Mouse (Mus musculus) bone marrow macrophage, adult 2 months (primary cell): ENCODE data around the gene Grb2. TPM values are rescaled to one million over a fixed set of nuclear protein-coding genes. Genes with fewer than 3 reads are reported as not detected.

Experiments used
- H3K27ac ChIP-seq: 2 replicates; pipeline ENCODE4 v1.5.1; 2012; ENCODE audit warnings: low read depth, low read length; ENCODE audit not compliant: insufficient read depth
- H3K4me1 ChIP-seq: 2 replicates; pipeline ENCODE4 v1.6.1; 2012; ENCODE audit warnings: low read length; ENCODE audit not compliant: control insufficient read depth, insufficient read depth
- H3K4me3 ChIP-seq: 2 replicates; pipeline ENCODE4 v1.5.1; 2012; ENCODE audit warnings: mild to moderate bottlenecking, low read length, moderate library complexity; ENCODE audit not compliant: insufficient read depth
- CTCF ChIP-seq: IDR thresholded peaks from 2 replicates; pipeline ENCODE4 v1.5.1; 2012; ENCODE audit warnings: low read depth, mild to moderate bottlenecking, low read length, moderate library complexity
- POLR2A ChIP-seq: IDR thresholded peaks from 2 replicates; pipeline ENCODE4 v1.6.1; 2012; ENCODE audit warnings: mild to moderate bottlenecking, low read depth, low read length, borderline replicate concordance
- polyA plus RNA-seq: library from polyadenylated mRNA; stranded (reverse); fragments of >200 nt; gene quantifications from 2 replicates; pipeline ENCODE4 v1.2.4, GENCODE M21; 2012; ENCODE audit not compliant: missing spikeins, insufficient read depth, insufficient read length

Grb2 gene
- polyA plus RNA-seq, 1 experiment, result 251 TPM

DNA sequence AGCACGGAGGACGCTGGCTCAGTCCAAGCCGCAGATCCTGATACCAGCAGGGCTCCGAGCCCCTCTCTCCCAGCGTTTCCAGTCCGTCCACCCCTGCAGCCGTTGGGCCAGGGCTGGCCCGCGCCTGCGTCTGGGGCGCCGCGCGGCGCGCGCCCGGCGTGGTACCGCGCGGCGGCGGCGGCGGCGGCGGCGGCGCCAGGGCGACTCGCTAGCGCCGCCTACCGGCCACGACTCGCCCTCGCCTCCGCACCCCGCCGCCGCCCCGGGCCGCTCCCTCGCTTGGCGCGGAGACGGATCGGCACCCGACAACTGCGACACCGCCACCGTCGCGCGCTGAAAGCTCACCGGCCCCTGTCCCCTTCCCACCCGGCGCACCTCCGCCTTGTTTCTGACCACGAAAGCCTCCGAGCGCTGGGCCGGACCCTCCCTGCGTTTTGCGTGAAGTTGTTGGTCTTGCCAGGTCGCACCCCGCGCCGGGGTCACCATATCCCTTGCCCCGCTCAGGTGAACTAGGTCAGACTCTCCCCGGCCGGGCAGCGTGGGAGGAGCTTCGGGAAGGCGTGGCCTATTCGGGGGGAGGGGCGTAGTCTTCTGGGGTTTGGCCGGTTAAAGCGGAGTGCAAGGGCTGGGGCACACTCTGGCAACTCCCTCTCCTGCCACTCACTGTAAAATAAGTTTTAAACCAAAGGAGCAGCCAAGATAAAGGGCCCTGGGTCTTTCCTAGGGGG is 95.8 kb downstream of the Grb2 start, which contains the start of gene Mif4gd:
Gene Mif4gd (minus strand): TSS at position 560 of the 728 bp plus-strand sequence.
- H3K4me3 ChIP-seq, result peak within 1 kb of the TSS; percentile 98
- peak; percentile 18; the same call in 1 of the 2 replicates for TF ChIP-seq CTCF
- no peak for TF ChIP-seq POLR2A

DNA sequence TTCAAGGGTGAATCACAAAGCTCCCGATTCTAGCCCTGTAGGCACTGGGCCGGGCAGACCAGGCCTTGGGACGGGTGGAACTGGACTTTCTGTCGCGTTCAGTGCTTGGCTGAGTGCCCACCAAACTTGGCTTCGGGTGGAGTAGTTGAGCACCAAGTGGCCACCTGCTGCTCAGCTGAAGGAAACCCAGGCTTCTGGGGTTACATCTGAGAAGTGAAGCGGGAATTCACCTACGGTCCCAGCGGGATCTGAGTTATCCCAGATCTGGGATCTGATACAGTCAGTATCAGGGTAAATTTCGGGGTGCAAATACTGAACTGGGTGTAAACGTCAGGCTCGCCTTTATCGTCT is 96.4 kb downstream of the Grb2 start:
- Histone ChIP-seq H3K27ac (peak overlapping the region; percentile 38), H3K4me3 (peak overlapping the region; percentile 98), H3K4me1 (peaks cover 26% of the 10 kb centered on the region)
- no peak for TF ChIP-seq CTCF
- no peak for TF ChIP-seq POLR2A

More for the DNA sequence above, 95.8 kb downstream of the Grb2 start, which contains the start of gene Mif4gd:
- Histone ChIP-seq H3K27ac (peak within 1 kb of the TSS; percentile 93), H3K4me1 (peaks cover 26% of the 10 kb centered on the region)

DNA sequence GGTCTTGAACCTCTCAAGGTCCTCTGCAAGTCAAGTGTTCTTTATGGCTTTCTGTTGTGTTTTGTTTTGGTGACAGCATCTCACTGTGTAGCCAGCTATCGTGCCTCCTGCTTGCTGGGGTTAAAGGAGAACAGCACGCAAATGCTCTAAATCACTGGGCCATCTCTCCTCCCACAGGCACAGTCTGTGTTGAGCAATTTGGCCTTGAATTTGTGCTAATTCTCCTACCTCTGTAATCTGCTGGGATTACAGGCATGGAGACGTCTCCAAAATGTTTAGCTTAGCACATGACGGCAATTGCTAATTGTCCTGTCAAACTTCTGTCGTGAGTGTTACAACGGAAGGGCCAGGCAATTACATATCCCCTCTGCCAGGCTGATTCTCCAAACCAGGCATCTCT is 97.2 kb downstream of the Grb2 start:
- H3K27ac ChIP-seq, result no peak overlapping the region
- TF ChIP-seq CTCF (no peak), POLR2A (no peak)
- H3K4me3 ChIP-seq, result no peak overlapping the region
- H3K4me1 ChIP-seq, result peaks cover 26% of the 10 kb centered on the region

DNA sequence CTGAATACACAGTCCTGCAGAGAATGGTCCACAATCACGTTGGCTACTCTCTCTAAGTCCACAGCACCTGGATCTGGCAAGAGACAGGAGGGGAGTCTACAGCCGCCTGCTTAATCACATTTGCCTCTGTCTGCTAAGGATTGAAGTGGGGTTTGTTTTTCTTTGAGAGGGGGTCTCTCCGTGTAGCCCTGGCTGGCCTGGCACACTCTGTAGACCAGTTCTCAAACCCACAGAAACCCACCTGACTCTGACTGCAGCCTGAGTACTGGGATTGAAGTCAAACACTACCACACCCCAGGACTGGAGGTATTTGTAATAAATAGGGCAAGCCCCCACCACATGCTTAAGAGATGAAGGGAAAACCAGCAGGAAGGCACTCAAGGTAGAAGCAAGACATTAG is 98.8 kb downstream of the Grb2 start:
- no peak overlapping the region for H3K27ac ChIP-seq
- H3K4me3 ChIP-seq, result no peak overlapping the region
- peaks cover 31% of the 10 kb centered on the region for H3K4me1 ChIP-seq
- TF ChIP-seq POLR2A, result no peak
- no peak for TF ChIP-seq CTCF

DNA sequence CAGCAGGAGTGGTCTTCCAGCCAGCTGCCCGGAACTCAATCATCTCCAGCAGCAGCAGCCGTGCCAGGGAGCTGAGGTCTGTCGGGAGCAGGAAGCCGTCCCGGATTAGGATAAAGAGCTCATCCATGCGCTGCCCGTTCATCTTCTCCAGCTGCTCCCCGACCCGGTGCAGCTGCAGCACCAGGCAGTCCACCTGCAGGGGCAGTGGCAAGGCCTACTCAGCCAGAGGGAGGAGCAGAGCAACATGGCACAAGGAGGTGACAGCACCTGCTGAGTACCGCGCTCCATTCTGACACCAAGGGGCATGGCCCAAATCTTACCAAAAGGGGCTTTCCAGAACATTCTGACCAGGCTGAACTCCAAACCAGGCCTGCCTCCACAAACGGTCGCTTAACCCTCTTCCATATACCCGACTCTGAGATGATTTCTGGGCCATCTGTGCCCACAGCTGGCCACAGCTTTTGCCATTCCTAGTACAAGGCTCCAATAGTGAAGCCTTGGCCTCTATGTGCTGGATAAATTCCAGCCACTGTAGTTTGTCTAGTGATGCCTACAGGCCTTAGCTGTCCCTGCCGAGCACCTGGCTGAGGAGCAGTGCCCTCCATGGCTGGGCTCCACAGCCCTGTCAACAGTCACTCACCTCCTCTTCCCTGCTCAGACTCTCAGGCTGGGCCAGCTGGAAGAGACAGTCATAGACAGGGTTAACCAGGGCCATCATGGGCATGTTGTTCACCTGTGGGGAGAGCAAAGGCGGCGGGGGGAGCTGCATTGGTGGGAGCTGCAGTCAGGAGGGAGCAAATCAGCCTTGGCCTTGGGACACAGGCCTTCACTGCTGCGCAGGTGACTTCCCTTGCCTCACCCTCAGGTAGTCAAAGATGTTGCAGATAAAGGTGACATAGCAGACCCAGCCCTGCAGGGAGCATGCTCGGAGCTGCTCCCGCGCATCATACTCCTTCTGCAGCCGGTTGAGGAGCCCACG is 99.7 kb downstream of the Grb2 start:
- peaks cover 22% of the 10 kb centered on the region for H3K4me1 ChIP-seq
- H3K27ac ChIP-seq, result no peak overlapping the region
- TF ChIP-seq CTCF (no peak), POLR2A (no peak)

DNA sequence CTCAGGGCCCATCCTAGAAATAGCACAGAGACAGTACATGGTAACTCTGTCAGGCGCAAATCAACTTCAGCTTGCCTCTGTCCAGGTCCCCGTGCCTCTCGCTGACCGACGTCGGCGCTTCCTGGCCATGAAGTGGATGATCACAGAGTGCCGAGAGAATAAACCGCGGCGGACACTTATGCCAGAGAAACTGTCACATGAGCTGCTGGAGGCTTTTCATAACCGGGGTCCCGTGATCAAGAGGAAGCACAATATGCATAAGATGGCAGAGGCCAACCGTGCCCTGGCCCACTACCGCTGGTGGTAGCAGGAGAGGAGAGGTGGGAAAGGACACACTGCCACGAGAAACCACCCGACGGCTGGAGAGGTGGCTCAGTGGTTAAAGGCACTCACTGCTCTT is 101.7 kb downstream of the Grb2 start:
- peaks cover 22% of the 10 kb centered on the region for H3K4me1 ChIP-seq
- TF ChIP-seq POLR2A (no peak), CTCF (no peak)
- H3K4me3 ChIP-seq, result no peak overlapping the region
- H3K27ac ChIP-seq, result no peak overlapping the region

More for the DNA sequence above, 99.7 kb downstream of the Grb2 start:
- no peak overlapping the region for H3K4me3 ChIP-seq

DNA sequence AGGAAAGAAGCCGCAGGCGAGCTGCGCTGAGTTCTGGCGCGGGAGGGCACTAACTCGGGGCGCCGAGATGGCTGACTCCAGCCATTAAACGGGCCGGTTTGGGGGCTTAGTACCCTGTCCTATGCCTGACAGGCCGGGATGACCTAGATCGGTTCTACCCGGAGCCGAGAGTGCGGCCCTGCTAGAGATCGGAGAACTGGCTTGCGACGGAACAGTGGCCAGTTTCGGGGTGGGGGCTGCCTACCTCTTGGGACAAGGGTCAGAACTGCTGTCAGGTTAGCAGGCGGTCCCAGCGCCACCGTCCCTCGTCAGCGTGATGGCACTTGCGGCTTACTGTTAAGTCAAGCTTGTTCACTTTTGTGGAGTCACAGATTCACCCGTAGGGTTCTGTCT is 104.1 kb downstream of the Grb2 start:
- Histone ChIP-seq H3K4me3 (peak overlapping the region; percentile 94), H3K4me1 (peaks cover 34% of the 10 kb centered on the region), H3K27ac (peak overlapping the region; percentile 96)
- TF ChIP-seq POLR2A (no peak), CTCF (no peak)

DNA sequence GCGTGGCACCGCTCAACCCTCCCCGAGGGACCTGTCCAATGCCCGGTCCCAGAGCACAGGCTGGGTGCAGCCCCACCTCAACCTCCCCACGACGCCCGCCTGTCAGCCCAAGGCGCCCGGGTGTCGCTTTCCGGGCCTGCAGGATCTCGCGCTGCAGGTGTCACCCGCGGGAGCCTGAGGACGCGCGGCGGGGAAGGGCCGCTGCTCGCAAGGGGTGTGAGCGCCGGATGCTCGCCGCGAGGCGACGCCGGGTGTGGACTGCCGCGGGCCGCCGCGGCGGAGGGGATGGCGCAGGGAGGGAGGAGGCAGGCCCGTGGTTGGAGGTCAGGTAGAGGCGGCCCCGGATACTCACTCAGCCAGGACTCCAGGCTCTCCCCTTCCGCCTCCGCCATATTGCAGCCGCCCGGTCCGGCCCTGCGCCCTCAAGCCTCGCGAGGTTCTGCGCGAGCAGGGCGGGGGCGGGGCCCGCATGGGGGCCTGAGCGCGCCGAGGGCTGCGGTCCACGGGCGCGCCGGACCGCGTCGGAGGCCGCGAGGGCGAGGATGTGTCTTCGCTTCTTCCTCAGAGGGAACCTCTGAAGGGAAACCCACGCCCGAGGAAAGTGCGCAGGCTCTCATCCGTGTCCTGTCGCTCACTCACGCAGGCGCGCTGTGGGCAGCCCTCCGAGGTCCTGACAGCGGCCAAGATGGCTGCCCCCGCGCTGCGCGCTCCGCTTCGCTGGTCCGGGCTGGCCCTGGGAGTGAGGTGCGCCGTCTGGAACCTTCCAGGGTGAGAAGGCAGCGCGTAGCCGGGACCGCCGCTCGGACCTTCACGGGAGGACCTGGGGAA is 104.7 kb downstream of the Grb2 start, which contains the start of the genes Mrps7 and Gga3:
Gene Mrps7 (plus strand): TSS at position 450 of the 828 bp plus-strand sequence.
Gene Gga3 (minus strand): TSS at position 576 of the 828 bp plus-strand sequence.
- peak within 1 kb of the TSS; percentile 94 for H3K4me3 ChIP-seq
- TF ChIP-seq CTCF (no peak), POLR2A (peak; percentile 33)
- peak within 1 kb of the TSS; percentile 96 for H3K27ac ChIP-seq
- peaks cover 38% of the 10 kb centered on the region for H3K4me1 ChIP-seq

DNA sequence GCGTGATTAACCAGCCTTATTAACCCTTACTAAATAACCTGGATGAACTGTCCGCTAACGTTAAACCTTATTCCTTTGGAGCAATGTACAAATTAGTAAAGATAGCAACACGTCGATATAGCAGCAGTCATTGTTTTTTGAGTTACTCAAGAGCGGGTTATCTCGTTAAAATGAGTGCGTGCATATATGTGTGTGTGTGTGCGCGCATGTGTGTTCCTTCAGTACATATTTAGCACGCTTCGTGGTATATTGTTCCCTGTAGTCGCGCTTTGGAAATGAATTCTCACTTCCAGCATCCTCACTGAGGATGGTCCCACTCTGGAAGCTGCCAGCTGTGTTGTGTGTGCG is 105.3 kb downstream of the Grb2 start:
- TF ChIP-seq CTCF (no peak), POLR2A (no peak)
- H3K27ac ChIP-seq, result peak overlapping the region; percentile 96
- peak overlapping the region; percentile 94 for H3K4me3 ChIP-seq
- H3K4me1 ChIP-seq, result peaks cover 44% of the 10 kb centered on the region
